25 mouse cellular contexts compared by ENCODE assay signal in genomic region chr13:53521468-53521867, GRCm38 (mm10). TPM values are rescaled to one million over a fixed set of nuclear protein-coding genes. Genes with fewer than 3 reads are reported as not detected.
DNase-seq lines count a peak whose midpoint lies in the region; ATAC-seq and TF ChIP-seq lines count a peak whose summit lies in the region.
"Had no signal": no experiment of that assay in that cellular context is flagged by ENCODE, and none has a peak within 500 bp of the region (broad histone marks: within the 10 kb centered on the region; RNA-seq: fewer than 3 reads in every experiment).

No protein-coding gene starts in this region.

- no peak overlapping the region for H3K4me2 ChIP-seq in forebrain, embryonic 16.5 days (ENCODE audit: low read length)
- H3K4me2 ChIP-seq in forebrain, embryonic 13.5 days: no peak overlapping the region
- no peak overlapping the region for H3K4me2 ChIP-seq in hindbrain, postnatal 0 days (ENCODE audit: low read depth, low read length)
- H3K4me2 ChIP-seq in hindbrain, embryonic 14.5 days (replicated peaks): no peak overlapping the region
- H3K4me2 ChIP-seq: heart, embryonic 12.5 days; hindbrain, embryonic 13.5 days; liver, embryonic 15.5 days; lung, embryonic 15.5 days; midbrain, embryonic 13.5 days had no signal

- ATAC-seq in forebrain, embryonic 16.5 days: 0 out of 2 replicates have a peak, but pooled peaks have one; percentile 10
- no peak for ATAC-seq in forebrain, embryonic 13.5 days
- ATAC-seq in hindbrain, postnatal 0 days: no peak
- ATAC-seq in hindbrain, embryonic 14.5 days (ENCODE audit: low FRiP score): no peak
- ATAC-seq: midbrain, embryonic 13.5 days had no signal

- 24% methylated on average over 3 of the region's 3 CpGs for WGBS in forebrain, embryonic 16.5 days
- 48% methylated on average over 3 of the region's 3 CpGs for WGBS in forebrain, embryonic 13.5 days
- 21% methylated on average over 3 of the region's 3 CpGs for WGBS in hindbrain, postnatal 0 days
- WGBS in hindbrain, embryonic 14.5 days: 55% methylated on average over 3 of the region's 3 CpGs

- peaks cover 23% of the 10 kb centered on the region for H3K4me1 ChIP-seq in forebrain, embryonic 16.5 days (replicated peaks; ENCODE audit: control insufficient read depth, insufficient read depth, low read length)
- peaks cover 36% of the 10 kb centered on the region for H3K4me1 ChIP-seq in forebrain, embryonic 13.5 days
- peaks cover 14% of the 10 kb centered on the region; the same call in 1 of the 2 replicates for H3K4me1 ChIP-seq in hindbrain, postnatal 0 days (ENCODE audit: insufficient read depth, low read length)
- H3K4me1 ChIP-seq in hindbrain, embryonic 14.5 days (replicated peaks; ENCODE audit: control insufficient read depth, insufficient read depth, low read length): peaks cover 20% of the 10 kb centered on the region
- H3K4me1 ChIP-seq: liver, embryonic 15.5 days; lung, embryonic 15.5 days had no signal

- H3K27me3 ChIP-seq in forebrain, embryonic 16.5 days (replicated peaks; ENCODE audit: control insufficient read depth, insufficient read depth, low read length): no peaks in the 10 kb centered on the region
- 0 out of 2 replicates have a peak, but pooled peaks cover 3% of the 10 kb centered on the region for H3K27me3 ChIP-seq in forebrain, embryonic 13.5 days
- no peaks in the 10 kb centered on the region for H3K27me3 ChIP-seq in hindbrain, postnatal 0 days (ENCODE audit: insufficient read depth, low read length)
- H3K27me3 ChIP-seq in hindbrain, embryonic 14.5 days (ENCODE audit: control insufficient read depth, insufficient read depth, low read length): no peaks in the 10 kb centered on the region
- H3K27me3 ChIP-seq: heart, embryonic 12.5 days; liver, embryonic 15.5 days; lung, embryonic 15.5 days had no signal

- peaks cover under 1% of the 10 kb centered on the region; the same call in 1 of the 2 replicates for H3K9me3 ChIP-seq in forebrain, embryonic 16.5 days (ENCODE audit: control insufficient read depth, low read length)
- 0 out of 2 replicates have a peak, but pooled peaks cover under 1% of the 10 kb centered on the region for H3K9me3 ChIP-seq in forebrain, embryonic 13.5 days (replicated peaks)
- H3K9me3 ChIP-seq in hindbrain, postnatal 0 days (ENCODE audit: low read length): no peaks in the 10 kb centered on the region
- H3K9me3 ChIP-seq in hindbrain, embryonic 14.5 days (ENCODE audit: control insufficient read depth, low read length): no peaks in the 10 kb centered on the region
- H3K9me3 ChIP-seq: hindbrain, embryonic 13.5 days; limb, embryonic 10.5 days; liver, embryonic 15.5 days; lung, embryonic 15.5 days; midbrain, embryonic 13.5 days had no signal

- H3K27ac ChIP-seq in forebrain, embryonic 16.5 days (ENCODE audit: low read length): peak overlapping the region; percentile 10; the same call in 1 of the 2 replicates
- H3K27ac ChIP-seq in forebrain, embryonic 13.5 days: no peak overlapping the region
- no peak overlapping the region for H3K27ac ChIP-seq in hindbrain, postnatal 0 days
- no peak overlapping the region for H3K27ac ChIP-seq in hindbrain, embryonic 14.5 days
- H3K27ac ChIP-seq: gastrocnemius, adult 2 months; hindbrain, embryonic 13.5 days; limb, embryonic 10.5 days; liver, embryonic 15.5 days; lung, embryonic 15.5 days; midbrain, embryonic 13.5 days; stomach, postnatal 0 days had no signal

- peak; percentile 45 for DNase-seq in hindbrain, postnatal 0 days (ENCODE audit: low spot score)
- DNase-seq in hindbrain, embryonic 14.5 days (ENCODE audit: low spot score): no peak
- peak; percentile 40 to 52 for DNase-seq in right cerebral cortex, postnatal 10 days (ENCODE audit: low spot score in 2 of 2)
- no peak for DNase-seq in right cerebral cortex, postnatal 36 days (ENCODE audit: low spot score in 2 of 2)
- no peak for DNase-seq in thymus, postnatal 0 days (ENCODE audit: low spot score)
- DNase-seq: adrenal gland, postnatal 25 days; cerebellum, adult 11-12 months; gastrocnemius, adult 2 months; kidney, adult 2 months; kidney, postnatal 10 days; liver; lung, postnatal 36 days; thymus, adult 2 months had no signal

- no peaks in the 10 kb centered on the region for H3K36me3 ChIP-seq in forebrain, embryonic 16.5 days (ENCODE audit: control insufficient read depth, insufficient read depth)
- no peaks in the 10 kb centered on the region for H3K36me3 ChIP-seq in forebrain, embryonic 13.5 days (ENCODE audit: poor library complexity, severe bottlenecking)
- H3K36me3 ChIP-seq in hindbrain, postnatal 0 days (ENCODE audit: insufficient read depth, low read length): no peaks in the 10 kb centered on the region
- no peaks in the 10 kb centered on the region for H3K36me3 ChIP-seq in hindbrain, embryonic 14.5 days (replicated peaks; ENCODE audit: control insufficient read depth, insufficient read depth)
- H3K36me3 ChIP-seq: hindbrain, embryonic 13.5 days; limb, embryonic 10.5 days; liver, embryonic 15.5 days; lung, embryonic 15.5 days; midbrain, embryonic 13.5 days had no signal

- TF ChIP-seq CTCF in hindbrain, postnatal 0 days (IDR thresholded peaks at IDR 0.05; ENCODE audit: low read depth): no peak

- no peak overlapping the region for H3K9ac ChIP-seq in forebrain, embryonic 16.5 days (replicated peaks; ENCODE audit: low read depth, low read length)
- H3K9ac ChIP-seq in forebrain, embryonic 13.5 days: no peak overlapping the region
- no peak overlapping the region for H3K9ac ChIP-seq in hindbrain, postnatal 0 days (replicated peaks; ENCODE audit: low read length)
- H3K9ac ChIP-seq in hindbrain, embryonic 14.5 days: no peak overlapping the region
- H3K9ac ChIP-seq: heart, embryonic 12.5 days; hindbrain, embryonic 13.5 days; liver, embryonic 15.5 days; lung, embryonic 15.5 days; midbrain, embryonic 13.5 days had no signal

- H3K4me3 ChIP-seq in forebrain, embryonic 16.5 days (replicated peaks; ENCODE audit: low read length): no peak overlapping the region
- H3K4me3 ChIP-seq in forebrain, embryonic 13.5 days: no peak overlapping the region
- H3K4me3 ChIP-seq in hindbrain, postnatal 0 days (ENCODE audit: low read length): no peak overlapping the region
- no peak overlapping the region for H3K4me3 ChIP-seq in hindbrain, embryonic 14.5 days (replicated peaks; ENCODE audit: low read length)
- H3K4me3 ChIP-seq: gastrocnemius, adult 2 months; heart, embryonic 12.5 days; hindbrain, embryonic 13.5 days; limb, embryonic 10.5 days; liver, embryonic 15.5 days; lung, embryonic 15.5 days; megakaryocyte, embryonic 14.5 days; midbrain, embryonic 13.5 days had no signal

RNA-seq across cellular contexts. Expression of gene Msx2, which starts 48.6 kb away (rescaled TPM):
- 0.38 and 0.41 TPM in 2 replicates for polyA plus RNA-seq in forebrain, embryonic 16.5 days (2015; fragmentation: Nextera tagmentation; extraction: Ambion mirVana)
- polyA plus RNA-seq in forebrain, embryonic 13.5 days (2015; fragmentation: Nextera tagmentation; extraction: Ambion mirVana): 1.2 and 1.8 TPM in 2 replicates
- total RNA-seq in hindbrain, postnatal 0 days (2014; rRNA removed): 3.1 and 4.4 TPM in 2 replicates
- 5.1 and 5.3 TPM in 2 replicates for polyA plus RNA-seq in hindbrain, postnatal 0 days (2015; fragmentation: Nextera tagmentation; extraction: Ambion mirVana)
- 1.9 and 2.9 TPM in 2 replicates for polyA plus RNA-seq in hindbrain, embryonic 14.5 days (2014; fragmentation: Nextera tagmentation; extraction: Ambion mirVana)
- polyA plus RNA-seq in thymus, postnatal 0 days (2015; fragmentation: Nextera tagmentation; extraction: Ambion mirVana): 0.07 TPM in 1 of 2 replicates, not detected in the other
- total RNA-seq: gastrocnemius, adult 2 months; monocyte, adult 5-6 weeks; neutrophil, adult 5-6 weeks had no signal
- polyA plus RNA-seq: liver, embryonic 15.5 days had no signal

Comparison
In these comparisons a context has a peak if more than half of its experiments do, and no peak if none do; other contexts are left out.
1. DNase-seq: peak in hindbrain, postnatal 0 days (single experiment) and right cerebral cortex, postnatal 10 days (2 of 2); none in hindbrain, embryonic 14.5 days (single experiment), right cerebral cortex, postnatal 36 days (0 of 2) and thymus, postnatal 0 days (single experiment).